Comparison of ENCODE assay signal across 19 mouse cellular contexts in the genomic region with DNA sequence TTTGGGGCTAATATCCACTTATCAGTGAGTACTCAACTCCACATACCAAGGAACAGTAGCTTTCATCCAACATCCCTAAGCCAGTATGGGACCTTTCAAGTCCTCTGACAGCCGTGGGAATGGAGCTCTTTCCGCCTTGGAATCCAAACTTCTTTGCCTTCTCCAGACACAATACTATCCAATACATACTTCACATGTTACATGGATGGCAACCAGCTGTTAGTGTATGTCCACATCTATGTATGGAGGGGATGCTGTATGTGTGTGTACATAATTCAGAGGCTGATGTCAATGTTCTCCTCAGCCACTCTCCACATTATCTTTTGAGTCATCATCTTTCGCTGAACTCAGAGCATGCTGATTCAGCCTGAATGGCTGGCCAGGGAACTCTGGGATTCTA.
"Had no signal": no experiment of that assay in that cellular context is flagged by ENCODE, and none has a peak within 500 bp of the region (broad histone marks: within the 10 kb centered on the region; RNA-seq: fewer than 3 reads in every experiment).

No protein-coding gene starts in this region.

- H3K27ac ChIP-seq: midbrain, embryonic 10.5 days; midbrain, embryonic 12.5 days; neural tube, embryonic 13.5 days; neural tube, embryonic 15.5 days had no signal

- H3K4me2 ChIP-seq: lung, embryonic 14.5 days; midbrain, embryonic 12.5 days; neural tube, embryonic 13.5 days; neural tube, embryonic 15.5 days had no signal

- H3K9me3 ChIP-seq: midbrain, embryonic 10.5 days; midbrain, embryonic 12.5 days; neural tube, embryonic 13.5 days; neural tube, embryonic 15.5 days had no signal

- H3K4me1 ChIP-seq: midbrain, embryonic 10.5 days; midbrain, embryonic 12.5 days; neural tube, embryonic 13.5 days; neural tube, embryonic 15.5 days had no signal

- H3K4me3 ChIP-seq: midbrain, embryonic 10.5 days; midbrain, embryonic 12.5 days; myocyte; neural tube, embryonic 13.5 days; neural tube, embryonic 15.5 days had no signal

- H3K27me3 ChIP-seq: midbrain, embryonic 12.5 days; neural tube, embryonic 13.5 days; neural tube, embryonic 15.5 days had no signal

- ATAC-seq: midbrain, embryonic 16.5 days had no signal

- H3K36me3 ChIP-seq: midbrain, embryonic 10.5 days; midbrain, embryonic 12.5 days; neural tube, embryonic 13.5 days; neural tube, embryonic 15.5 days had no signal

- DNase-seq: lung, adult 18-20 months; lung, embryonic 14.5 days; lung, postnatal 10 days; lung, postnatal 4 days; midbrain, embryonic 14.5 days; retina, postnatal 1 day; right cerebral cortex, adult 18-20 months; right cerebral cortex, postnatal 25 days; right cerebral cortex, postnatal 4 days; spleen, adult 18-20 months; thymus, adult 18-20 months; thymus, postnatal 14 days; thymus, postnatal 36 days had no signal

- H3K9ac ChIP-seq: lung, embryonic 14.5 days; midbrain, embryonic 12.5 days; neural tube, embryonic 13.5 days; neural tube, embryonic 15.5 days had no signal
